16 mouse cellular contexts compared by ENCODE assay signal in the genomic region with DNA sequence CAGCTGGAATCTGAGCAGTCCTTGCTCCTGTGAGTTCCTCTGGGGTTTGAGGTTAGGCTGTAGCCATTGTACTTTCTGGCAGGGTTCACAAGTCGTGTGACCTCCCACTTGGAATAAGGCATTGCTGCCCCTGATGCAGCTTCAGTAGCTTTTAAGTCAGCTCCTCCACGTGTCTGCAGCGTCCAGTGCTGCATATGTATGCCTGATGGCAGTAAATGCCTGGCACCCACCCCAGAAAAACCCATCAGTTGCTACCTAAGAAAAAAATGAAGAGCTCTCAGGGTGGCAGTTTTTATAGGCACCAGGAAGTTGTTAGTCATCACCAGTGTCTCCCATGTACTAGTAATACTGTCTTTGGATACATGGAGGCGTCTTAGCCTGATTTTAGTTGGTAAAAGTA.
DNase-seq lines count a peak whose midpoint lies in the region; ATAC-seq and TF ChIP-seq lines count a peak whose summit lies in the region.
"Had no signal": no experiment of that assay in that cellular context is flagged by ENCODE, and none has a peak within 500 bp of the region (broad histone marks: within the 10 kb centered on the region; RNA-seq: fewer than 3 reads in every experiment).

No protein-coding gene starts in this region.

- no peak for ATAC-seq in heart, embryonic 15.5 days (replicated peaks; ENCODE audit: insufficient number of reproducible peaks, insufficient read depth, low FRiP score, low read depth)
- ATAC-seq in heart, embryonic 11.5 days (replicated peaks; ENCODE audit: insufficient number of reproducible peaks, low FRiP score, low TSS enrichment): no peak
- no peak for ATAC-seq in inflammation-experienced regulatory T-cells, adult 6 months
- ATAC-seq in kidney, embryonic 16.5 days (ENCODE audit: low FRiP score, low TSS enrichment): no peak
- ATAC-seq: forebrain, embryonic 16.5 days had no signal

- peaks cover 15% of the 10 kb centered on the region for H3K4me1 ChIP-seq in heart, embryonic 15.5 days (replicated peaks)
- H3K4me1 ChIP-seq in heart, embryonic 11.5 days (ENCODE audit: control insufficient read depth, insufficient read depth, low read length): peaks cover 6% of the 10 kb centered on the region; the same call in 1 of the 2 replicates
- H3K4me1 ChIP-seq in kidney, embryonic 16.5 days (ENCODE audit: insufficient read depth, low read length): no peaks in the 10 kb centered on the region
- H3K4me1 ChIP-seq: midbrain, embryonic 10.5 days had no signal

- H3K79me3 ChIP-seq in C2C12 (ENCODE audit: low read depth): peaks cover 37% of the 10 kb centered on the region

- H3K36me3 ChIP-seq in heart, embryonic 15.5 days: no peaks in the 10 kb centered on the region
- H3K36me3 ChIP-seq in heart, embryonic 11.5 days (ENCODE audit: control insufficient read depth, insufficient read depth, low read length): no peaks in the 10 kb centered on the region
- H3K36me3 ChIP-seq in C2C12 (ENCODE audit: control insufficient read depth, insufficient read depth): no peaks in the 10 kb centered on the region
- H3K36me3 ChIP-seq in kidney, embryonic 16.5 days (ENCODE audit: insufficient read depth, low read length): peaks cover 4% of the 10 kb centered on the region; the same call in 1 of the 2 replicates

- H3K79me2 ChIP-seq in C2C12 (ENCODE audit: control insufficient read depth, insufficient read depth): peaks cover 82% of the 10 kb centered on the region

- H3K4me2 ChIP-seq in heart, embryonic 15.5 days: no peak overlapping the region
- no peak overlapping the region for H3K4me2 ChIP-seq in heart, embryonic 11.5 days
- no peak overlapping the region for H3K4me2 ChIP-seq in kidney, embryonic 16.5 days (replicated peaks; ENCODE audit: low read depth, low read length)

- peak overlapping the region; percentile 37; the same call in 1 of the 2 replicates for H3K27ac ChIP-seq in heart, embryonic 15.5 days
- no peak overlapping the region for H3K27ac ChIP-seq in heart, embryonic 11.5 days (ENCODE audit: low read depth, low read length)
- no peak overlapping the region for H3K27ac ChIP-seq in kidney, embryonic 16.5 days (ENCODE audit: low read length)
- H3K27ac ChIP-seq: hindbrain, embryonic 10.5 days; midbrain, embryonic 10.5 days had no signal

- intact Hi-C loops in gastrocnemius, postnatal 36 days (cut with DNase I): no loop called here

- no peak for TF ChIP-seq CTCF in C2C12 (IDR thresholded peaks at IDR 0.05; ENCODE audit: control insufficient read depth, insufficient read depth, insufficient read length)

- no peak overlapping the region for H3ac ChIP-seq in C2C12 (ENCODE audit: control insufficient read depth, insufficient read length, low read depth)

- H3K9me3 ChIP-seq in heart, embryonic 15.5 days (replicated peaks): no peaks in the 10 kb centered on the region
- H3K9me3 ChIP-seq in heart, embryonic 11.5 days (replicated peaks; ENCODE audit: control insufficient read depth, low read length): no peaks in the 10 kb centered on the region
- no peaks in the 10 kb centered on the region for H3K9me3 ChIP-seq in kidney, embryonic 16.5 days (ENCODE audit: low read length)
- H3K9me3 ChIP-seq: hindbrain, embryonic 10.5 days; midbrain, embryonic 10.5 days had no signal

- H3K27me3 ChIP-seq in heart, embryonic 15.5 days: no peaks in the 10 kb centered on the region
- H3K27me3 ChIP-seq in heart, embryonic 11.5 days (ENCODE audit: control insufficient read depth, insufficient read depth, low read length): no peaks in the 10 kb centered on the region
- H3K27me3 ChIP-seq in C2C12 (ENCODE audit: control insufficient read depth, insufficient read depth, insufficient read length): no peaks in the 10 kb centered on the region
- H3K27me3 ChIP-seq in kidney, embryonic 16.5 days (ENCODE audit: insufficient read depth, low read length): no peaks in the 10 kb centered on the region

- WGBS in heart, embryonic 15.5 days: 54% methylated on average over 4 of the region's 4 CpGs
- WGBS in heart, embryonic 11.5 days (ENCODE audit: insufficient replicate concordance): 77% methylated on average over 4 of the region's 4 CpGs
- 69% methylated on average over 4 of the region's 4 CpGs for WGBS in kidney, embryonic 16.5 days

- H3K9ac ChIP-seq in heart, embryonic 15.5 days: no peak overlapping the region
- H3K9ac ChIP-seq in heart, embryonic 11.5 days (ENCODE audit: low read depth, low read length): no peak overlapping the region
- H3K9ac ChIP-seq in kidney, embryonic 16.5 days (replicated peaks; ENCODE audit: low read length): no peak overlapping the region

- DNase-seq in left cerebral cortex, adult 11 months (ENCODE audit: low spot score): peak; percentile 42
- peak; percentile 73 to 75 for DNase-seq in right cerebral cortex, adult 2 months (ENCODE audit: low spot score in 2 of 2)
- DNase-seq in gastrocnemius, postnatal 36 days: no peak
- DNase-seq: adrenal gland, postnatal 25 days; cerebellum, adult 11 months; kidney, adult 11 months; liver; thymus, adult 2 months had no signal

- no peak overlapping the region for H3K4me3 ChIP-seq in heart, embryonic 15.5 days
- H3K4me3 ChIP-seq in heart, embryonic 11.5 days (ENCODE audit: low read depth, low read length): no peak overlapping the region
- no peak overlapping the region for H3K4me3 ChIP-seq in C2C12 (ENCODE audit: insufficient read depth, poor library complexity, severe bottlenecking)
- H3K4me3 ChIP-seq in kidney, embryonic 16.5 days (ENCODE audit: low read length): no peak overlapping the region
- H3K4me3 ChIP-seq: hindbrain, embryonic 10.5 days; midbrain, embryonic 10.5 days had no signal

TF ChIP-seq in C2C12, 6 proteins besides CTCF, POLR2A, EP300 and RAD21:
- TF ChIP-seq CEBPB (IDR thresholded peaks at IDR 0.05; ENCODE audit: low read depth) (no peak), MAX (IDR thresholded peaks at IDR 0.05) (peak; percentile 94), MYOG (IDR thresholded peaks at IDR 0.05; ENCODE audit: control insufficient read depth, extremely low read depth, insufficient read length) (no peak), FOSL1 (IDR thresholded peaks at IDR 0.05; ENCODE audit: insufficient read depth, low read length, poor library complexity, severe bottlenecking) (no peak), MYOD1 (IDR thresholded peaks at IDR 0.05; ENCODE audit: control insufficient read depth, insufficient read length, low read depth) (no peak), USF1 (IDR thresholded peaks at IDR 0.05; ENCODE audit: low read depth) (peak; percentile 55)

Comparison
In these comparisons a context has a peak if more than half of its experiments do, and no peak if none do; other contexts are left out.
1. DNase-seq: peak in left cerebral cortex, adult 11 months (single experiment) and right cerebral cortex, adult 2 months (2 of 2); none in gastrocnemius, postnatal 36 days (0 of 2).